Mouse (Mus musculus) neural tube, embryonic 14.5 days (tissue): ENCODE data around the gene Kdm4a. TPM values are rescaled to one million over a fixed set of nuclear protein-coding genes. Genes with fewer than 3 reads are reported as not detected.

ENCODE experiments used
- ATAC-seq: fragments of 200-750 bp; cut with Nextera tagmentation; 2 replicates; pipeline ENCODE4 v1.8.0; 2017; ENCODE audit warnings: low read depth, mild to moderate bottlenecking, moderate TSS enrichment, moderate library complexity
- H3K27ac ChIP-seq: fragments of 300-500 bp; sonication (generic); 2 replicates; pipeline ENCODE4 v1.5.1; 2014; ENCODE audit warnings: low read depth, mild to moderate bottlenecking, control low read depth, low read length, moderate library complexity, mixed read lengths
- H3K27me3 ChIP-seq: fragments of 300-500 bp; sonication (generic); 2 replicates; pipeline ENCODE4 v1.6.1; 2014; ENCODE audit warnings: low read length; ENCODE audit not compliant: control insufficient read depth, insufficient read depth
- H3K36me3 ChIP-seq: fragments of 300-500 bp; sonication (generic); 2 replicates; pipeline ENCODE4 v1.6.1; 2014; ENCODE audit warnings: low read length, mixed read lengths; ENCODE audit not compliant: control insufficient read depth, insufficient read depth
- H3K4me1 ChIP-seq: fragments of 300-500 bp; sonication (generic); 2 replicates; pipeline ENCODE4 v1.6.1; 2014; ENCODE audit warnings: low read length; ENCODE audit not compliant: control insufficient read depth, insufficient read depth
- H3K4me2 ChIP-seq: fragments of 300-500 bp; sonication (generic); 2 replicates; pipeline ENCODE4 v1.6.1; 2014; ENCODE audit warnings: mild to moderate bottlenecking, low read depth, low read length, control low read depth
- H3K4me3 ChIP-seq: fragments of 300-500 bp; sonication (generic); 2 replicates; pipeline ENCODE4 v1.5.1; 2014; ENCODE audit warnings: low read depth, low read length, control low read depth, mixed read lengths
- H3K9ac ChIP-seq: fragments of 300-500 bp; sonication (generic); replicated peaks from 2 replicates; pipeline ENCODE4 v1.6.1; 2014; ENCODE audit warnings: low read depth, mild to moderate bottlenecking, control low read depth, low read length, mixed read lengths
- H3K9me3 ChIP-seq: fragments of 300-500 bp; sonication (generic); 2 replicates; pipeline ENCODE4 v1.6.1; 2016; ENCODE audit warnings: low read length; ENCODE audit not compliant: control insufficient read depth
- WGBS: fragments of 180-500 bp; shearing (Covaris S2); extraction: QIAGEN DNeasy Blood & Tissue Kit; methylation state at CpG from one replicate; pipeline ENCODE4 v1.1.7; 2014; 5-methylcytosine and 5-hydroxymethylcytosine counted together
- polyA plus RNA-seq: library from polyadenylated mRNA; unstranded; fragments of >200 nt; fragmentation: Nextera tagmentation; extraction: Ambion mirVana; gene quantifications from 2 replicates; pipeline ENCODE4 v1.2.1, GENCODE M21; 2014

The Kdm4a gene
- polyA plus RNA-seq, 1 experiment from 2014 or later, result 58.6 TPM

DNA sequence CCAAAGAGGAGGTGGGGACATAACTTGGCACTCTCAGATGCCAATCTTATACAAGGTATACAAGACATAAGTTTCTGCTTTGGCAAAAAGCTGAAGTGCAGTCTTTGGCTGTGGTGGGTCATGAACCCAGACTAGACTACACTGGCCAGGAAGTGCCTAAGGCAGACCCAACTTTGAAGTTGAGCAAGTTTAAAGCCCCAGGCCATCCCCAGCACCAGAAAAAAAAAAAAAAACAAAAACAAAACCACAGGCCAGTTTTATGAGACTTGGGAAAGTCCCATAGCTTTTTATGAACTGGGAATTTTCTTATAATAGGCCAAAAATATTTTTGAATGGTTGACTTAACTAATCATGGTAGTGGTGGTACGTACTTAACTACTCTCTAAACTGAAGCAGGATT, 44.4 kb downstream of the Kdm4a start:
- peak overlapping the region; percentile 80 for H3K4me2 ChIP-seq
- peaks cover 13% of the 10 kb centered on the region for H3K4me1 ChIP-seq
- ATAC-seq, result no peak
- 88% methylated on average over 1 of the region's 1 CpGs for WGBS
- no peaks in the 10 kb centered on the region for H3K9me3 ChIP-seq
- H3K4me3 ChIP-seq, result peak overlapping the region; percentile 95
- H3K36me3 ChIP-seq, result peaks cover 35% of the 10 kb centered on the region
- peak overlapping the region; percentile 90 for H3K9ac ChIP-seq
- H3K27me3 ChIP-seq, result no peaks in the 10 kb centered on the region
- H3K27ac ChIP-seq, result peak overlapping the region; percentile 64; the same call in 1 of the 2 replicates

DNA sequence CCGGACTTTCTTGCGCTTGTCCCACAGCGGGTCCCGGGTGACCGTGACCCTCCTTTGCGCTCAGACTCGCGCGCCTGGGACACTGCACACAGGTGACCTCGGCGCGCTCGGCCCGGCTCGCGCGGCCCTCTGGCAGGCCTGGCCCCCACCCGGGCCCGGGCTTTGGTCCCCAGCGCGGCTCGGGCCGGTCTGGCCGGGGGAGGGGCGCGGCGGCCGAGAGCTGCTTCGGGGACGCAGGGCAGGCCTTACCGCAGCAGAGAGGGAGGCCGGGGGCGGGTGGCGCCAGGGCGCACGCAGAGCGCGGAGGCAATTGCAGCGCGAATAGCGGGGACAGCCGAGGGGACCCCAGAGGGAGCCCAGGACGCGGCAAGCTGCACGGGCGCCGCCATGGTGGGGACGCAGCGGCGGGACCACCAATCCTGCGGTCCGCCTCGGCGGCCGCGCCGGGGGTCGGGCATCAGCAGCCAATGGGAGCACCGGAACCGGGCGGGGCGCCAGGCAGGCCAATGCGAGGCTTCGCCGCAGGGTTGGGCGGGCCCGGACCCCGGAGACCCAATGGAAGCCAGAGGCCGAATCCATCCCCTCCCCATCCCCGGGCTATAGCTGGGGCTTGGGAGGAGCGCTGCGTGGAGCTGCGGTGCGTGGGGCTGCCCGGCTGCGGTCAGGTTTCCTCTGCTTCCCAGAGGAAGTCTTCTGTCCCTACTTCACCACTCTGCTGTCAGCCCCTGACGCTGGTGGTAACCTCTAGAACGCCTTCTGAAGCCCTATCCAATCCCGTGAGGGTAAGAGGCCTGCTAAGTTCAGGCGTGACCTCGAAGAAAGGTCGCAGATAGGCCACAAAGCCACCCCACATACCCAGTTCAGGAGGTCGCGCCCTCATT, 45.1 kb downstream of the Kdm4a start, which contains the start of gene St3gal3:
St3gal3 (minus strand) TSS at position 430 of the 881 bp plus-strand sequence.
- H3K27me3 ChIP-seq, result no peaks in the 10 kb centered on the region
- H3K4me1 ChIP-seq, result peaks cover 13% of the 10 kb centered on the region
- H3K4me3 ChIP-seq, result peak within 1 kb of the TSS; percentile 95
- peak within 1 kb of the TSS; percentile 85 for H3K27ac ChIP-seq
- H3K9ac ChIP-seq, result peak within 1 kb of the TSS; percentile 90
- H3K4me2 ChIP-seq, result peak within 1 kb of the TSS; percentile 80
- H3K9me3 ChIP-seq, result no peaks in the 10 kb centered on the region
- ATAC-seq, result peak; percentile 98
- under 1% methylated on average over 78 of the region's 84 CpGs for WGBS
- peaks cover 29% of the 10 kb centered on the region for H3K36me3 ChIP-seq

DNA sequence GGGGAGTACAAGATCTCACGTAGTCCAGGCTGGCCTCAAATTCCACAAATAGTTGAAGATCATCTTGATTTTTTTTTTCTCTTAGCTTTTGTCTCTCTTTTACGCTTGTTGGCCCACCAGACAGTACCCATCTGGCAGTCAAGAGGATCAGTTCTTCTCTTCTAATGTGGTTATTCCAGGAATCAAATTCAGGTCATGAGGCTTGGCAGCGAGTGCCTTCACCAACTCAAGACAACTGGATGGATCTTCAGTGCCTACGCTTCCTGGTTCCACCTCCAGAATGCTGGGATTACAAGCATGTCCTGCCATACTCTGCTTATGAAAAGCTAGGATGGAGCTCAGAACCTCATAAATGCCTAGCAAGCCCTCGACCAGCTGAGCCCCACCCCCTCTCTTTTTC, 48.5 kb downstream of the Kdm4a start:
- ATAC-seq, result no peak
- no peak overlapping the region for H3K4me3 ChIP-seq
- 0 out of 2 replicates have a peak, but pooled peaks cover 3% of the 10 kb centered on the region for H3K36me3 ChIP-seq
- H3K27me3 ChIP-seq, result no peaks in the 10 kb centered on the region
- H3K4me2 ChIP-seq, result no peak overlapping the region
- H3K27ac ChIP-seq, result no peak overlapping the region
- 87% methylated on average over 5 of the region's 5 CpGs for WGBS
- no peaks in the 10 kb centered on the region for H3K9me3 ChIP-seq
- peaks cover 13% of the 10 kb centered on the region for H3K4me1 ChIP-seq
- no peak overlapping the region for H3K9ac ChIP-seq

DNA sequence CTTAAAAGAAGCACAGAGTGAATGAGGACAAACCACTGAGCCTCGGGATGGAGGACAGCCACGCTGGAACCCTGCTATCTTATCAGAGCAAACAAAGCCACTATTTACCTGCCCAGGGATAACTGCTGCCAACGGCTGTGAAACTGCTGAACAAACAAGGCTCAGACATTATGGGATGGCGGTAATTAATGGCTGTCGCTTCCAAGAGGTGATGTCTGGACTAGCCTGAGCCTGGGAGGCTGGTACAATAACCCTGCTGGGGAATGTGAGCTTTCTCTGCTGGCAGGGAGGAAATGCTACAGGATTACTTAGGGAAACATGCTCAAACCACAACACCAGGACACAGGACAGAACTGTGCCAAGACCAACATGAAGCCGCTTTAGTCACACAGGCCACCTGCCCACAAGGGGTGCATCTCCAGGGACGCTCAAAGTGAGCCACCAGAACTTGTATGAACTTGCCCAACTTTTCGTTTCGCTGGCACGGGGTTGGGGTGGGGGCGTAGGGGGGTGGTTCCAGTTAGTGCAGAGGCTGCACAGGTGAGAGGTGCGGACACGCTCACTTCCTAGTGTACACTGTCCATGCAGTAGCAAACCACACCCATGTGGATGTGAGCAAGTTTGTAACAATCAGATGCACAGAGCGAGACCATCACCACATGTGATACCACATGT, 56.7 kb downstream of the Kdm4a start:
- Histone ChIP-seq H3K9ac (no peak overlapping the region), H3K27ac (no peak overlapping the region), H3K27me3 (no peaks in the 10 kb centered on the region), H3K9me3 (no peaks in the 10 kb centered on the region), H3K4me3 (no peak overlapping the region), H3K36me3 (no peaks in the 10 kb centered on the region), H3K4me2 (no peak overlapping the region), H3K4me1 (no peaks in the 10 kb centered on the region)
- WGBS, result 85% methylated on average over 14 of the region's 14 CpGs
- 0 out of 2 replicates have a peak, but pooled peaks have one; percentile 24 for ATAC-seq

DNA sequence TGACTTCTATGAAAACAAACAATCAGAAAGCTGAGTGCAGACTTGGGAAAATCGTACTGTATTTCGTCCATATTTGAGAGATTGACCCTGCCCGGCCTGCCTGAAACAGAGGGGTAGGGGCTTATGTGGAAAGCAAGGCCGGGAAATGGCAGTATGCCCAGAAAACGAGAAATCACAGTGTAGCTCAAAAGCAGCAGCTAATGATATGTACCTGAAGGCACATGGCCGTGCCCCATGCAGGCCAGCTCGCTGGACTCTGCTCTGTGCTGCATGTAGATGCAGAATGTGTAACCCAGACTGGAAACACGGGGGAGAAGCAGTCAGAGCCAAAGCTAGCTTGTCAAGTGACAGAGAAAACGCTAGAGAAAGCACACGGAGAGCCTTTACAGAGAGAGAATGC, 57.8 kb downstream of the Kdm4a start:
- Histone ChIP-seq H3K4me1 (no peaks in the 10 kb centered on the region), H3K9me3 (no peaks in the 10 kb centered on the region), H3K27me3 (no peaks in the 10 kb centered on the region), H3K27ac (no peak overlapping the region), H3K9ac (no peak overlapping the region), H3K36me3 (no peaks in the 10 kb centered on the region), H3K4me2 (no peak overlapping the region), H3K4me3 (no peak overlapping the region)
- WGBS, result 83% methylated on average over 10 of the region's 10 CpGs
- ATAC-seq, result no peak

DNA sequence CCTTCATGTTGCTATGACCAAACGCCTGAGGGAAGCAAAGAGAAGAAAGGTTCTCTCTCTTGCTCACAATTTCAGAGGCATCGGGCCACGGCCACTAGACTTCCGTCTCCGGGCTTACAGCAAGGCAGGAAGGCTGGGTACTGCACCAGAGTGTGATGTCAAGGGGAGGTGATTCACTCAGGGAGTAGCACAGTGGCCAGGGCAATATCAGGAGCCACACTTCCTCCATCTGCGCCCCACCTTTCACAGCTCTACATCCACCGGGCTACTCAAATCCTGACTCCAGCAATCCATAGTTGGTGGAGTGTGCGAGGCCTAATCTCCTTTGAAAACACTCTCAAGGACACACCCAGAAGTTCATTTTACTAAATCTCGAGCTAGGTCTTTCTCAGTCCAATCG, 62.3 kb downstream of the Kdm4a start:
- H3K9me3 ChIP-seq, result no peaks in the 10 kb centered on the region
- H3K36me3 ChIP-seq, result no peaks in the 10 kb centered on the region
- WGBS, result 95% methylated on average over 10 of the region's 10 CpGs
- H3K4me1 ChIP-seq, result no peaks in the 10 kb centered on the region
- no peak overlapping the region for H3K4me2 ChIP-seq
- H3K27ac ChIP-seq, result no peak overlapping the region
- ATAC-seq, result no peak
- H3K4me3 ChIP-seq, result no peak overlapping the region
- no peaks in the 10 kb centered on the region for H3K27me3 ChIP-seq
- no peak overlapping the region for H3K9ac ChIP-seq

DNA sequence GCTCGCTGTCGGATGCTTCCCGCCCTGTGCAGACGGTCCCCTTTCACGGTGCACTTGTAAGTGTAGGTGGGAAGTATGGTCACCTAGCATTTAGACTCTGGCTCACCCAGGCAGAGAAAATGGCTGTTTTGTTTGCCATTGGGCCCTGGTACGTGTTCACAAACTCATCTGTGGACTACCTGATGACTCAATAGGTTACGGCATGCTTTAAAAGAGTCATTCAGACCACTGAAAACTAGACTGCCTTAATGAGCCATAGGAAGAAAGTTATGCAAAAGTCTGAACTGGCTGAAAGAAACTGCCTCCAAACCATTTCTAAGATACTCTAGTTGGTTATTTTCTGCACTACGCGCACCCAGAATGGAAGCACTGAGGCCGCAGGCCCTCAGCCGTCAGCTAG, 63.7 kb downstream of the Kdm4a start:
- no peak overlapping the region for H3K27ac ChIP-seq
- H3K9me3 ChIP-seq, result no peaks in the 10 kb centered on the region
- H3K4me3 ChIP-seq, result no peak overlapping the region
- WGBS, result 86% methylated on average over 11 of the region's 11 CpGs
- no peaks in the 10 kb centered on the region for H3K4me1 ChIP-seq
- ATAC-seq, result no peak
- H3K4me2 ChIP-seq, result no peak overlapping the region
- no peaks in the 10 kb centered on the region for H3K27me3 ChIP-seq
- H3K9ac ChIP-seq, result no peak overlapping the region
- H3K36me3 ChIP-seq, result no peaks in the 10 kb centered on the region

DNA sequence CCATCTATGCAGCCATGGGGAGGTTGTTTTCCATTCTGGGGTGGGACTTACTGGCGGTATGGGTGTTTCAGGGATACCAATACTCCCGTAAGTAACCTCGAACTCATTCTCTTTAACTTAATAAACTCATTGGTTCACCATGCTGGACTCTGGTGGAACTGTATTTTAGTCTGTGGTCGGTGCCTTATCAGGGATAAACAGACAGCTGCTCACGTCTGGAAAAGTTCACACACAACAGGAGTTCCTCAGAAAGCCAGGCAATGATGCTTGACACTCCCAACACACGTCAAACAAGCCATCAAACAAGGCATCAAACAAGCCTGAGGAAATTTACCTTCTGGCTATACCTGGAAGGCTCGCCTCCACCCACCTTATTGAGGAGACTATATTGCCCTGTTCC, 64.7 kb downstream of the Kdm4a start:
- Histone ChIP-seq H3K4me1 (no peaks in the 10 kb centered on the region), H3K27ac (no peak overlapping the region), H3K4me3 (no peak overlapping the region), H3K9ac (no peak overlapping the region), H3K9me3 (no peaks in the 10 kb centered on the region), H3K4me2 (no peak overlapping the region), H3K27me3 (no peaks in the 10 kb centered on the region), H3K36me3 (no peaks in the 10 kb centered on the region)
- WGBS, result 89% methylated on average over 7 of the region's 7 CpGs
- no peak for ATAC-seq

DNA sequence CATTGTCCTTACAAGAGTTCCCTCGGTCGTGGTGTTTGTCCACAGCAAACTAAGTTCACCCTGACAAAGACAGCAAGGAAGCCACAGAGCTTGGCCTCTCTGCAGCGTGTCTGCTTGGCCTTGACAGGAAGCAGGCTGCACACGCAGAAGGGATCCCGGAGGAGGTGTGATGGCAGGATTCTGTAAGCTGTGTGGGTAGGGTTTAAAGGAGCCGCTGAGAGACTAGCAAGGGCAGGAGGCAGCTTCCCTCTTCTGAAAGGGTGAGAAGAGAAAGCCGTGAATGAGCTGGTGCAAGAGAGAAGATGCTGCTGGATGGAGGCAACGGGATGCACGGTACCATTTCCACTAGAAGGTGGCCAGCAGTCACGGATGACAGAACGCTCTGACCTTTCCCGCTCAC, 67.2 kb downstream of the Kdm4a start:
- Histone ChIP-seq H3K27ac (no peak overlapping the region), H3K9me3 (no peaks in the 10 kb centered on the region), H3K4me2 (no peak overlapping the region), H3K27me3 (no peaks in the 10 kb centered on the region), H3K36me3 (no peaks in the 10 kb centered on the region), H3K4me3 (no peak overlapping the region), H3K9ac (no peak overlapping the region), H3K4me1 (no peaks in the 10 kb centered on the region)
- no peak for ATAC-seq
- 84% methylated on average over 12 of the region's 12 CpGs for WGBS
